Mouse (Mus musculus): ENCODE measurements around the gene Nsmce1. TPM values are rescaled to one million over a fixed set of nuclear protein-coding genes. Genes with fewer than 3 reads are reported as not detected.

The Nsmce1 gene
- total and polyA plus RNA-seq, 3 experiments = 58.1 to 59.2 TPM; not detected in 1

- DNase-seq (ENCODE audit: low read depth, low spot score) = no peak
Observed at GRCm38 (mm10) chr7:125451078-125451477, 40.3 kb downstream of the Nsmce1 start.

GRCm38 (mm10) chr7:125450678-125451077 lies 40.7 kb downstream of the Nsmce1 start:
- H3K9ac ChIP-seq (ENCODE audit: control insufficient read depth, low read depth, low read length, poor library complexity, severe bottlenecking) = no peak overlapping the region
- no peak for DNase-seq (ENCODE audit: low read depth, low spot score)
- H3K79me2 ChIP-seq (ENCODE audit: control insufficient read depth, insufficient read depth, low read length, poor library complexity) = no peaks in the 10 kb centered on the region
- TF ChIP-seq BHLHE40 (IDR thresholded peaks at IDR 0.05; ENCODE audit: borderline replicate concordance, low read depth, low read length) (no peak), MYB (IDR thresholded peaks at IDR 0.05; ENCODE audit: low read depth, low read length) (no peak), ZC3H11A (IDR thresholded peaks at IDR 0.05; ENCODE audit: low read depth, low read length) (no peak), SIN3A (IDR thresholded peaks at IDR 0.05; ENCODE audit: low read length) (no peak), ELF1 (IDR thresholded peaks at IDR 0.05; ENCODE audit: low read depth, low read length) (no peak), NELFE (IDR thresholded peaks at IDR 0.05; ENCODE audit: low read depth, low read length) (no peak), GATA1 (IDR thresholded peaks at IDR 0.05; ENCODE audit: low read depth, low read length) (no peak), CHD1 (IDR thresholded peaks at IDR 0.05; ENCODE audit: low read depth, low read length) (no peak), POLR2A (IDR thresholded peaks at IDR 0.05; ENCODE audit: control insufficient read depth in 1 of 2, insufficient read depth in 1 of 2, low read depth in 1 of 2, low read length in 2 of 2, poor library complexity in 1 of 2) (no peak), ZKSCAN1 (IDR thresholded peaks at IDR 0.05; ENCODE audit: low read depth, low read length) (no peak), MYC (IDR thresholded peaks at IDR 0.05; ENCODE audit: low read depth, low read length) (no peak), MAX (IDR thresholded peaks at IDR 0.05; ENCODE audit: low read length) (no peak), ETS1 (IDR thresholded peaks at IDR 0.05; ENCODE audit: low read depth, low read length) (no peak), CHD2 (IDR thresholded peaks at IDR 0.05; ENCODE audit: low read length) (no peak)
- no peak overlapping the region for H3K4me3 ChIP-seq (ENCODE audit: control insufficient read depth in 1 of 2, insufficient read depth in 1 of 2, low read depth in 2 of 2, low read length in 2 of 2)
- H3K36me3 ChIP-seq (ENCODE audit: control insufficient read depth in 1 of 2, insufficient read depth in 2 of 2, low read length in 2 of 2) = peaks cover 0 to 3% of the 10 kb centered on the region in 2 experiments; a peak in 2 of 4 replicates
- H3K27me3 ChIP-seq (ENCODE audit: control insufficient read depth in 1 of 2, insufficient read depth in 2 of 2, low read length in 2 of 2) = no peaks in the 10 kb centered on the region
- no peaks in the 10 kb centered on the region for H3K9me3 ChIP-seq (replicated peaks; ENCODE audit: insufficient read depth, low read length)
- no peak overlapping the region for H3K27ac ChIP-seq (ENCODE audit: control insufficient read depth, low read depth, low read length)
- H3K4me1 ChIP-seq (ENCODE audit: control insufficient read depth in 1 of 2, insufficient read depth in 2 of 2, low read length in 2 of 2) = peaks cover 0 to 3% of the 10 kb centered on the region in 2 experiments; a peak in 2 of 4 replicates

More at GRCm38 (mm10) chr7:125451078-125451477, 40.3 kb downstream of the Nsmce1 start:
- no peak overlapping the region for H3K9ac ChIP-seq (ENCODE audit: control insufficient read depth, low read depth, low read length, poor library complexity, severe bottlenecking)
- peaks cover 0 to under 1% of the 10 kb centered on the region in 2 experiments; a peak in 1 of 4 replicates for H3K4me1 ChIP-seq (ENCODE audit: control insufficient read depth in 1 of 2, insufficient read depth in 2 of 2, low read length in 2 of 2)
- TF ChIP-seq USF2 (IDR thresholded peaks at IDR 0.05; ENCODE audit: borderline replicate concordance in 1 of 2, insufficient read depth in 1 of 2, low read depth in 1 of 2, low read length in 2 of 2) = no peak
- no peak for TF ChIP-seq POLR2A (IDR thresholded peaks at IDR 0.05; ENCODE audit: control insufficient read depth in 1 of 2, insufficient read depth in 1 of 2, low read depth in 1 of 2, low read length in 2 of 2, poor library complexity in 1 of 2)
- no peak for TF ChIP-seq USF1 (IDR thresholded peaks at IDR 0.05; ENCODE audit: low read depth, low read length)
- TF ChIP-seq ZMIZ1 (IDR thresholded peaks at IDR 0.05; ENCODE audit: low read depth, low read length) = no peak
- no peak for TF ChIP-seq RCOR1 (IDR thresholded peaks at IDR 0.05; ENCODE audit: low read depth, low read length)
- no peak for TF ChIP-seq MXI1 (IDR thresholded peaks at IDR 0.05; ENCODE audit: low read depth, low read length)
- TF ChIP-seq UBTF (IDR thresholded peaks at IDR 0.05; ENCODE audit: borderline replicate concordance, insufficient read depth, low read depth, low read length) = no peak
- no peak for TF ChIP-seq MAX (IDR thresholded peaks at IDR 0.05; ENCODE audit: low read length)
- no peak for TF ChIP-seq NRF1 (IDR thresholded peaks at IDR 0.05; ENCODE audit: insufficient read depth, low read depth, low read length, poor library complexity, severe bottlenecking)
- TF ChIP-seq KAT2A (conservative IDR thresholded peaks at IDR 0.05; ENCODE audit: low read depth, low read length) = no peak
- no peak for TF ChIP-seq JUND (IDR thresholded peaks at IDR 0.05; ENCODE audit: low read depth, low read length)
- no peak for TF ChIP-seq BHLHE40 (IDR thresholded peaks at IDR 0.05; ENCODE audit: borderline replicate concordance, low read depth, low read length)
- TF ChIP-seq MYC (IDR thresholded peaks at IDR 0.05; ENCODE audit: low read depth, low read length) = no peak
- no peak for TF ChIP-seq ZKSCAN1 (IDR thresholded peaks at IDR 0.05; ENCODE audit: low read depth, low read length)
- TF ChIP-seq ELF1 (IDR thresholded peaks at IDR 0.05; ENCODE audit: low read depth, low read length) = no peak
- no peak for TF ChIP-seq SMC3 (IDR thresholded peaks at IDR 0.05; ENCODE audit: low read depth, low read length)
- no peak for TF ChIP-seq GATA1 (IDR thresholded peaks at IDR 0.05; ENCODE audit: low read depth, low read length)
- no peak for TF ChIP-seq POLR2AphosphoS2 (IDR thresholded peaks at IDR 0.05; ENCODE audit: low read length)
- no peak for TF ChIP-seq TBP (IDR thresholded peaks at IDR 0.05; ENCODE audit: low read depth, low read length)
- TF ChIP-seq ZNF384 (IDR thresholded peaks at IDR 0.05; ENCODE audit: low read depth, low read length) = no peak
- no peak overlapping the region for H3K27ac ChIP-seq (ENCODE audit: control insufficient read depth, low read depth, low read length)
- no peak overlapping the region for H3K4me3 ChIP-seq (ENCODE audit: control insufficient read depth in 1 of 2, insufficient read depth in 1 of 2, low read depth in 2 of 2, low read length in 2 of 2)
- H3K79me2 ChIP-seq (ENCODE audit: control insufficient read depth, insufficient read depth, low read length, poor library complexity) = no peaks in the 10 kb centered on the region
- no peaks in the 10 kb centered on the region for H3K9me3 ChIP-seq (replicated peaks; ENCODE audit: insufficient read depth, low read length)
- no peaks in the 10 kb centered on the region; a peak in 1 of 4 replicates for H3K36me3 ChIP-seq (ENCODE audit: control insufficient read depth in 1 of 2, insufficient read depth in 2 of 2, low read length in 2 of 2)
- H3K27me3 ChIP-seq (ENCODE audit: control insufficient read depth in 1 of 2, insufficient read depth in 2 of 2, low read length in 2 of 2) = no peaks in the 10 kb centered on the region
